Mouse (Mus musculus): Measurements from ENCODE around the gene Yes1. TPM values are rescaled to one million over a fixed set of nuclear protein-coding genes. Genes with fewer than 3 reads are reported as not detected.

Gene Yes1
- 0.90 to 2.7 TPM (median 1.9 TPM) in 4 replicates for total RNA-seq (2023; ENCODE audit: inconsistent age)

DNA sequence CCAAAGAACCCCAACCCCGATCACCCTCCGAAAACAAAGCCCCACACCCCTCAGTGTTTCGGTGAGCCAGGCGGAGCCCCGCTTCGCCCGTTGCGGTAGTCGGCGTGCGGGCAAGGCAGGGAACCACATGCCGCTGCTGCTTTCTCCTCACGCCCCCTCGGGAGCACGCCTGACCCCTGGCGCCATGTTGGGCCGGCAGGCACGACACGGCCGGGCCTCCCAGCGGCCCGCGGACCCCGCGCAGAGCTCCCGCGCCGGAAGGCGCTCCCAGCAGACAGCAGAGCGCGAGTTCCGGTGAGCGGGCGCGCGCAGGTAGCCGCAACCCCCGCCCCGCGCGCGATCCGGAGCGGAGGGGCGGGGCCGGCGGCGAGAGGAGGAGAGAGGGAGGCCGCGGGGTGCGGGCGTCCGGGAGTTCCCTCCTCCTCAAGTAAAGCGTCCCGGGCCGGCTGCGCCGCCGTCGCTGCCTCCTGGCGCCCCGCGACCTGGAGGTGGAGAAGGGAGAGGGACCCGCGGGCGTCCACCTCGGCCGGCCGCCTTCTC is at the start of gene Yes1:
TSS of gene Yes1 (plus strand) at position 371 of the 540 bp plus-strand sequence.

Other genes starting within 250 kb of the Yes1 start
- 198 to 214 TPM (median 206 TPM) in 4 replicates for gene Ppp1cb, start 152.3 kb upstream of the Yes1 start, total RNA-seq (2023; ENCODE audit: inconsistent age)
- 32.6 to 36.7 TPM (median 34.4 TPM) in 4 replicates for gene Pisd, start 174.5 kb downstream of the Yes1 start, total RNA-seq (2023; ENCODE audit: inconsistent age)
- gene Gm20671, start 215.9 kb downstream of the Yes1 start, total RNA-seq (2023; ENCODE audit: inconsistent age), result not detected in 4 replicates
- gene Prr14l, start 243.1 kb downstream of the Yes1 start, total RNA-seq (2023; ENCODE audit: inconsistent age), result 57.6 to 65.2 TPM (median 60.0 TPM) in 4 replicates